Mouse (Mus musculus) 3T3-L1 (cell line): ENCODE measurements around the gene Tead1.

Source experiments
- DNase-seq: peaks from one replicate; pipeline ENCODE4 v3.0.0-alpha.2; 2015; ENCODE audit warnings: low read depth, low spot score

Gene Tead1

GRCm38 (mm10) chr7:112813163-112813562 lies 134.0 kb downstream of the Tead1 start:
- peak; percentile 45 for DNase-seq

GRCm38 (mm10) chr7:112813731-112814306 lies 134.7 kb downstream of the Tead1 start:
- peak; percentile 93 for DNase-seq

GRCm38 (mm10) chr7:112816016-112816415 lies 136.9 kb downstream of the Tead1 start:
- no peak for DNase-seq

GRCm38 (mm10) chr7:112819833-112820232 lies 140.7 kb downstream of the Tead1 start:
- DNase-seq, result no peak

GRCm38 (mm10) chr7:112822879-112823278 lies 143.8 kb downstream of the Tead1 start:
- peak; percentile 65 for DNase-seq

- DNase-seq, result peak; percentile 98
Measured at GRCm38 (mm10) chr7:112823621-112824020, 144.5 kb downstream of the Tead1 start.

- DNase-seq, result no peak
Measured at GRCm38 (mm10) chr7:112825339-112825781, 146.2 kb downstream of the Tead1 start.

GRCm38 (mm10) chr7:112826114-112826911 lies 147.2 kb downstream of the Tead1 start:
- DNase-seq, result no peak

GRCm38 (mm10) chr7:112828016-112828695 lies 149.0 kb downstream of the Tead1 start:
- no peak for DNase-seq

GRCm38 (mm10) chr7:112828696-112829022 lies 149.5 kb downstream of the Tead1 start:
- no peak for DNase-seq

- DNase-seq, result no peak
Measured at GRCm38 (mm10) chr7:112830946-112831345, 151.8 kb downstream of the Tead1 start.

GRCm38 (mm10) chr7:112831446-112831845 lies 152.3 kb downstream of the Tead1 start:
- DNase-seq, result no peak

GRCm38 (mm10) chr7:112833132-112833531 lies 154.0 kb downstream of the Tead1 start:
- DNase-seq, result peak; percentile 32

- DNase-seq, result no peak
Measured at GRCm38 (mm10) chr7:112836076-112836475, 157.0 kb downstream of the Tead1 start.

GRCm38 (mm10) chr7:112838131-112838530 lies 159.0 kb downstream of the Tead1 start:
- DNase-seq, result no peak

GRCm38 (mm10) chr7:112840351-112840750 lies 161.2 kb downstream of the Tead1 start:
- DNase-seq, result no peak

GRCm38 (mm10) chr7:112840890-112841289 lies 161.8 kb downstream of the Tead1 start:
- no peak for DNase-seq

- DNase-seq, result no peak
Measured at GRCm38 (mm10) chr7:112841484-112841883, 162.4 kb downstream of the Tead1 start.

- DNase-seq, result no peak
Measured at GRCm38 (mm10) chr7:112841886-112842285, 162.8 kb downstream of the Tead1 start.

GRCm38 (mm10) chr7:112851281-112851744 lies 172.2 kb downstream of the Tead1 start:
- no peak for DNase-seq

GRCm38 (mm10) chr7:112852149-112852839 lies 173.2 kb downstream of the Tead1 start:
- peak; percentile 31 for DNase-seq

- no peak for DNase-seq
Measured at GRCm38 (mm10) chr7:112853857-112854256, 174.7 kb downstream of the Tead1 start.
